Mouse (Mus musculus) heart, postnatal 0 days (tissue): ENCODE results near the gene Ier2.

Experiments used
- CTCF ChIP-seq: IDR thresholded peaks from 2 replicates; pipeline ENCODE4 v1.5.1; 2016; ENCODE audit warnings: antibody characterized with exemption, control low read depth, low read depth
- EP300 ChIP-seq: IDR thresholded peaks from 2 replicates; pipeline ENCODE4 v1.6.1; 2016; ENCODE audit warnings: antibody characterized with exemption, low read depth

DNA sequence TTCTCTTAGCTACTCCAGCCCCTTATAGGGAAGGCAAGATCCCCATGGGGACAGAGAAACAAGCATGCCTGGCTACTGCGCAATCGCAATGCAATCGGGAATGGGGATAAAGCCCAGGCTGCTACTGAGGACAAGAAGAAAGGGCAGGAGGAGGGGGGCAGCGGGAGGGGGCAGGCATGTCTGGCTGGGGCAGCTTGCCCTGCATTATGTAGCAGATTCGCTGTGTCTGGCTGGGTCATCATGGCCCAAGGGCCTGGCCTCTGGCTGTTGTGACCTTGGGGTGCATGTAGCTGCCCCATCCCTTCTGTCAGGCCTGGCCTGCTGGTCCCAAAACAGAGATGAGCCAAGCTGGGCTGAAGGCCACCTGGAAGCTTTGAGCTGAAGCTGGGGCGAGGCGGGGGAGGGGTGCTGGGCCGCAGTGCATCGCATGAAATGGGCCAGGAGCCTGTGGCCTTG is 27.8 kb downstream of the Ier2 start:
- TF ChIP-seq EP300 (no peak), CTCF (no peak)
